Mouse (Mus musculus): Measurements from ENCODE around the gene Tusc2.

- TF ChIP-seq HCFC1 (IDR thresholded peaks at IDR 0.05; ENCODE audit: borderline replicate concordance, insufficient read depth, low read length): no peak
- no peak for TF ChIP-seq MAFK (IDR thresholded peaks at IDR 0.05; ENCODE audit: insufficient read depth, low read depth, low read length)
- no peak for TF ChIP-seq CHD2 (IDR thresholded peaks at IDR 0.05; ENCODE audit: low read depth, low read length)
- no peak for TF ChIP-seq ZC3H11A (IDR thresholded peaks at IDR 0.05; ENCODE audit: borderline replicate concordance, low read depth, low read length)
- TF ChIP-seq ZNF384 (IDR thresholded peaks at IDR 0.05; ENCODE audit: low read depth, low read length): no peak
These were observed 40.7 kb upstream of the Tusc2 start for GRCm38 (mm10) chr9:107522400-107522711.
